Mouse (Mus musculus): Measurements from ENCODE around the gene Hp1bp3.

Hp1bp3 gene

DNA sequence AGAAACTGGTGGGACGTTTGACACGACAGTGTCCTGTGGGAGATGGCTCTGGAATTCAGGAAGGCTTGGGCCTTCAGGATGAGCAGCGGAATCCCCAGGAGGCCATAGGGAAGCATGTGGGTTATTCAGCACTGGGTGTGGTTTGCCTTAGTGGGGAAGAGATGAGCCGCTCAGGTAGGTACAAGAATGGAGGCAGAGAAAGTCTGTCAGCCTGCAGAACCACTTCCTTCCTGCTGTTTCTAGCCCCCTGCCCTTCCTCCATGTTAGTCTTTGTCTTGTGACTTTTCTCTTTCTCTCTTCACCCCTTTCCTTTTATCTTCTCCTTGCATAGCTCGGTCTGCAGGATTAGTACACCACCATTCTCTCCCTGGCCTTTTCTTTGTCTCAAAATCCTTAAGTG lies 6.3 kb downstream of the Hp1bp3 start:
- peak; percentile 29 for DNase-seq (ENCODE audit: low read depth, low spot score)

DNA sequence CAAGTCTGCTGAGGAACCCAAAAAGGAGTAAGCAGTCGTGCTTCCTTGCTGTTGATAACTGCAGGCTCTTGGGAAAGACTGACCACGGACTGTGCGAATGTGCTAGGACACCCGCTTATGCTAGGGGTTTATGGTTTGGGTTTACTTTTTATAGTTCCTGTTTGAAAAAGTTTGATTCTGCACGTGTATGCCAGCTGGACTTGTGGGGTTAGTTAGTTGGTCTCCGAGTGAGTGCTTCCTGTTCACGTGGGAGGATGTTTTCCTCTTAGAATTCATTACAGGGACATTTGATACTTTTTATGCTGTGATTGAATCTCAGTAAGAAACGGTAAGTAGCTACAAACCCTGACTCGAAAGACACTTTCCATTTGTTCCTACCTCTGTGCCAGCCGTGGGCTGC lies 7.5 kb downstream of the Hp1bp3 start:
- no peak for DNase-seq (ENCODE audit: low read depth, low spot score)

DNA sequence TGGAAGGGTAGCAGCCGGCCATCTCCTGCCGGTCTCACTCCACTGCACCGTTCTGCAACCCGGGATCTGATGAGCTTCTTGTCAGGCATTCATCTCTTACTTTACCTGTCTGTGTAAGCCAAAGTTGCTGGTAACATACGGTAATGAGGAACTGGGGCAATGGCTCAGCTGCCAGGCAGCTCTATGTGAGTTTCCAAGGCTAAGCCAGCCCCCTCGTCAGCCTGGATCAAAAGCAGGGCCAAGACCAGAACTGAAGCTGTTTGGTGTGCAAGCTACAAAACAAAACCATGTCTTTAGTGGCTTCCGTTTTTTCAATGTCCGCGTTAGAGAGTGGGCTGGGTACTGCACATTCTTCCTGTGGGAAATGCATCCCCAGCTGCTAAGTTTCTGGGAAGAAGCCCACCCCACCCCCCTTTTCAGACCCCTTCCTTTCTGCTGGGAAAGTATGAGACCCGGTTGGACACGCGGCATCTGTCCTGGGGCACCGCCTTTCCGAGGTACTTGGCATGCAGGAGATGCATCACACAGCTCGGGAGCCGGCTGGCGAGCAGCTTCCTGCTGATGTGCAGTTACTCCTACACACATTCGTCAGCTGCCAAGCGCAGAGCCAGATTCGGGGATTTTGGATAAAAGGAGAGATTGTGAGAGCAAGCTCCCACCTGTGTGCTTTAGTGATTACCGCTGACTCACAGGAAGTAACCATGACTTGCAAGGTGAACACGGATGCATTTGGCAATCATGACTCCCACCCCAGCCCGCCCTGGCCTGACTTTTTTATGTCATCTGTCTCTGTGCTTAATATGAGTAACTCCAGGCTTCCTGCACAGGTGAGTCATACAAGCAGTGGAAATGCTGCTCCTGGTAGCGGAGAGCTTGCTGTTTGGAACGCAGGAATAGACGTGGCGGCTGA lies 30.9 kb downstream of the Hp1bp3 start:
- DNase-seq (ENCODE audit: low read depth, low spot score) = peak; percentile 16

DNA sequence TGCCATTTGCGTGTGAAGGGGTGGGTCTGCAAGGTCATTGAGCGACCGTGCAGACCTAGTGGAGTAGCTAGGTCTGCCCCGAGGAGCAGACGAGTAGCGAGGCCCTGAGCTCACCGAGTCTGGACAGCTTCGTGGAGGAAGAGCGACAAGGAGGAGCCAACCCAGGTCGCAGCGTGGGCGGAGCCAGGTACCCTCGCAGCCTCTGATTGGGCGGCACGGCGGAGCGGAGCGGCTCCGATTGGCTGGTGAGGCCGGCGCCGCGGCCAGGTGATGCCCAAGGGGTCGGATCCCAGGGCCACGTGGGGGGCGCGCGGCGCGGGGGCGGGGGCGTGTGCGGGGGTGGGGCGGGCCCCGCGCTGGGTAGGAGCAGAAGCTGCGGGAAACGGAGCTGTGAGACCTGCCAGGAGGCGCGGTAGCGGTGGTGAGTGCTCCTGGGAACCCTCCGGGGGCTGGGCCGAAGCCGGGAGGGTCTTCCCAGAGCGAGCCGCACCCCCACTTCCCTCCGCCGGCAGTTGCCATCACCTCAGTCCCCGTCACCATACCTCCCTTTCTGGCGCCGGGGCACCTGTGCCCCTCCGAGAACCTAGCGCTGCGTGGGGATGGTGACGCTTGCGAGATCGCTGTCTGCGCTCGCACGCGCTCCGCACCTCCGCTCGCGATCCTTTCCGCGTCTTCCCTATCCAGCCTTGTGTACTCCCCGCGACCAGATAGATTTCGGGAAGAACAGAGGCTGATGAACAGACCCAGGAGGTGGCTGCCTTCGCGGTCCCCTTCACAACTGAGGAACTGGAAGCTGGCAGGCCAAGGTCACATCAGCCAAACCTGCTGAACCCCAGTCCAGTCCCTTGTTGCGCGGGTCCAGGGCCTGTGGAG lies 34.2 kb downstream of the Hp1bp3 start, which contains the start of the genes Sh2d5 and Kif17:
Gene Sh2d5, plus strand, starts transcription at position 316 of the 873 bp plus-strand sequence.
Gene Kif17, plus strand, starts transcription at position 348 of the 873 bp plus-strand sequence.
- DNase-seq (ENCODE audit: low read depth, low spot score) = peak; percentile 93

DNA sequence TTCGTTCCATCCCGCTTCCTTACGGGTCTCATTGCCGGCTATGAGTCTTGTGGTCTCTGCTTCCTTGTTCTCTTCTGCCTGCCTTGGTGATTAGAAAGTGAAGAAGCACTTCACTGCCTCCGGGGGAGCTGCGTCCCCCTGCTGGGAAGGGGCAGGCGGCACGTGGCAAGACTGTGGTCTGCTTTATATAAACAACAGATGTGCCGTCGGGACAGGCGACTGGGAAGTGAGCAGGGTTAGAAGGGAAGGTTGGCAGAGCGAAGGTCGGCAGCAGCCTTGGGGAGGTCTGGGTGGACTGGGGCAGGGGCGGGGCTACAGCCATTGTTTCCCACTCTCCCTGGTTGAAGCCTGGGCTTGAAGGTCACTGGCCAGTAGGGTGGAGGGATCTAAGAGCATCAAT lies 35.7 kb downstream of the Hp1bp3 start:
- peak; percentile 90 for DNase-seq (ENCODE audit: low read depth, low spot score)

DNA sequence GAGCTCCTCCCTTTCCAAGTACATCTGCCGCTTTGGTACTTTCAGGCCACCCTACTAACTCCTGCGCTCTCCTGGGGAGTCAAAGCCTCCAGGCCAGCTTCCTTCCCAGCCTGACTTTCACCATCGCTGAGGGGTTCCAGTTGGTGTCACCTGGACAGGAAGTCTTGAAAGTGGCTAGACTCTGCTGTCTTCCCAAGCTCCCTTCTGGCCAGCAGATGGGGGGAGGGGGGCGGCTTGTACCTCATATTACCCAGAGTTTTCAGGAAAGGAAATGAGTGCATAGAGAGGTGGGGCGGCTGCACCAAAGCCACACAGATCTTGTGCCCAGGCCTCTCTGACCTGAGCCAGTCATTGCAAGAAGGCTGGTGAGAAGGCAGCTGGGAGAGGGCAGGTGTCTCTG lies 36.1 kb downstream of the Hp1bp3 start:
- DNase-seq (ENCODE audit: low read depth, low spot score) = no peak

DNA sequence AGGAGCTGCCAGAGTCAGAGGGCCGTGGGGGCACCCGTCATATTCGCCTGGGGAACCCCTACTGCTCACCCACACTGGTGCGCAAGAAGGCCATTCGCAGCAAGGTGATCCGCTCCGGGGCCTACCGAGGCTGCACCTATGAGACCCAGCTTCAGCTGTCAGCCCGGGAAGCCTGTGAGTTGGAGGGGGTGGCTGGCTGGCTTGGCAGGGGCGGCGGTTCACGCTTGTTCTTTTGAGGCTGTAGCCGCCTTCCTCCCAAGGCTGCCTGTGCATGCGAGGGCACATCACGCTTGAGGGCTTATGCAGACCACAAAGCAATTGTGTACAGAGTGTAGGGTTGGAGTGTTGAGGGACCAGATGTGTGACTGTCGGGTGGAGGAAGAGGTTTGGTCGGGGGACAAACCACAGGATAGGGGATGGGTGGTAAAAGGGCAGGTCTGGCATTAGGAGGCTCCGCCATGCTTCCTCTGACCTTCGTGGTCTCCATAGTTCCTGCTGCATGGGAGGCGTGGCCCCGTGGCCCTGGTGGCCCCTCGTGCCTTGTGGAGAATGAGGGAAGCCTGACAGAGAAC lies 41.1 kb downstream of the Hp1bp3 start:
- no peak for DNase-seq (ENCODE audit: low read depth, low spot score)

DNA sequence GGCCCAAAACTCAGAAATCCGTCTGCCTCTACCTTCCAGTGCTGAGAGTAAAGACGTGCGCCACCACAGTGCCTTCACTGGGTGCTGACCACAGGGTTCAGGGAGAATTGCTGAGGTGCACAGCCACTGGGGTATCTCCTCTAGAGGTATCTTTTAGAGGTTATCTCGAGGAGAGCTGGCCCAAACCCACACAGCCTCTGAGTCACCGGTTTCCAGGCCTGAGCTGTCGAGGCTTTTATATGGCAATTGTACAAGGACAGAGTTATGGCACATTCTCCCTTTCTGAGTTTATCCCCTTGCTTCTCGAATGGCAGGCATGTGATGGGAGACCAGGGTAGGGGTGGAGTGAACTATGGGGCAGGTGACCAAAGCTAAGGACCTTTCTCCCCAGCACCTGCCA lies 42.6 kb downstream of the Hp1bp3 start:
- no peak for DNase-seq (ENCODE audit: low read depth, low spot score)

DNA sequence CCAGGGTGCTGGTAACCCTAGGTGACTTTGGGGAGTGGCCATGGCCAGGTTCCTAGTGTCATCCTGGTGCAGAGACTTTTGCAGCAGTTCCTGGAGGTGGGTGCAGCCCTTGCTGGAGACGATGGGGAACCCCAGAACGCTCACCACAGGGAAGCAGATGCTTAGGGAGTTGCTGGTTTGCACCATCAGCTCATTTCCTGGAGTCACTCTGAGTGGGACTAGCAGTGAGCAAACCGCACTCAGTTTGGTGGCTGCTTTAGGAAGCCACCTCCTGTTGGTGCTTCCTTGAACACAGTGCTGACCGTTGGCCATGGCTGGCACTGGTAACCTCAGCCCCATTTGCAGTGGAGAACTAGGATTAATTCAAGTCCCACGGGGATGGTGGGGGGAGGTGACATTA lies 43.4 kb downstream of the Hp1bp3 start:
- no peak for DNase-seq (ENCODE audit: low read depth, low spot score)

DNA sequence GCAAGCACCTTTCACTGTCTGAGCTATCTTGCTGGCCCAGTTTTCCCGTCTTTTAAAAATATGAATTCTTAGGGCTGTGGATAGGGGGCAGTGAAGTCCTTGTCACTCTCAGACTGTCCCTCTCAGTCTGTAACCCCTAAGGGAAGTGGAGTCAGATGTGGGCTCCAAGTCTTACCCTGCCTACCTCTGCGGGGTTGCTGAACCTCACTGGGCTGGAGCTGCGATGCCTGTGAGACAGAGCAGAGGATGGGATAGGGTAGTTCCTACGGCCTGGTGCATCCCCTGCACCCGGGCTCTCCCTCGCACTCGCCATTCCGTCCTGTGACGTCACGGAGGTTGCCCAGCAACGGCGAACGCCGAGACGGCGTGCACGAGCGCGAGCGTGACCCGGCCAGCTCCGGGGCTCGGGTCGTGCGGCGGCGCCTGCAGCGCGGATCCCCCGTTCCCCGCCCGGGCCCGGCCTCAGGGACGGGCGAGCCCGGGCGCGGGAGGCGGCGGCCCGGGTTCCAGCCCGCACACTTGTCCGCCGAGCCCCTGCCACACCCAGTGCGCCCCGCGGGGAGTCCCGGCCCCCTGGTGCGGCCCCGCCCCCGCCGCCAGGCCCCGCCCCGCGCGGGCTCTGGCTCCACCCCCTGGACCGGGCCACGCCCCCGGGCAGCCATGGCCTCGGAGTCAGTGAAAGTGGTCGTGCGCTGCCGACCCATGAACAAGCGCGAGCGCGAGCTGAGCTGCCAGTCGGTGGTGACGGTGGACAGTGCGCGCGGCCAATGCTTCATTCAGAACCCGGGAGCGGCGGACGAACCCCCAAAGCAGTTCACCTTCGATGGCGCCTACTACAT lies 46.0 kb downstream of the Hp1bp3 start:
- peak; percentile 92 for DNase-seq (ENCODE audit: low read depth, low spot score)

DNA sequence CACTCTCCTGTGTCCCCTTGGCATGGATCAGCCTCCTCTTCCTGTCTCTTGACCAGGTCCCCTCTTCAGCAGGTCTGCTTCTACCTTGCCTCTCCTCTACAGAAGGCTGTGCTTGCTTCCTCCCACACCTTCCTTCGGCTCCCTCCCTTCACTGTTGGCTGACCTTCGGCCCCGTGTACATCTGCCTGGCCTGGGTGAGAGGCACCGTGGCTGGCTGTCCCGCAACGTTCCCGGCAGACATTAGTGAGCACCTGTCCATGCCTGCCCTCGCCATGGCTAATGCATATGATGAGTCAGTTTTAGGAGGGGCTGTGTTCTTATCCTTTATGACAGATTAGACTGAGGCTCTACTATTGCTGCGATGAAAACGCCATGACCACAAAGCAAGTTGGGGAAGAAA lies 51.8 kb downstream of the Hp1bp3 start:
- DNase-seq (ENCODE audit: low read depth, low spot score) = no peak

DNA sequence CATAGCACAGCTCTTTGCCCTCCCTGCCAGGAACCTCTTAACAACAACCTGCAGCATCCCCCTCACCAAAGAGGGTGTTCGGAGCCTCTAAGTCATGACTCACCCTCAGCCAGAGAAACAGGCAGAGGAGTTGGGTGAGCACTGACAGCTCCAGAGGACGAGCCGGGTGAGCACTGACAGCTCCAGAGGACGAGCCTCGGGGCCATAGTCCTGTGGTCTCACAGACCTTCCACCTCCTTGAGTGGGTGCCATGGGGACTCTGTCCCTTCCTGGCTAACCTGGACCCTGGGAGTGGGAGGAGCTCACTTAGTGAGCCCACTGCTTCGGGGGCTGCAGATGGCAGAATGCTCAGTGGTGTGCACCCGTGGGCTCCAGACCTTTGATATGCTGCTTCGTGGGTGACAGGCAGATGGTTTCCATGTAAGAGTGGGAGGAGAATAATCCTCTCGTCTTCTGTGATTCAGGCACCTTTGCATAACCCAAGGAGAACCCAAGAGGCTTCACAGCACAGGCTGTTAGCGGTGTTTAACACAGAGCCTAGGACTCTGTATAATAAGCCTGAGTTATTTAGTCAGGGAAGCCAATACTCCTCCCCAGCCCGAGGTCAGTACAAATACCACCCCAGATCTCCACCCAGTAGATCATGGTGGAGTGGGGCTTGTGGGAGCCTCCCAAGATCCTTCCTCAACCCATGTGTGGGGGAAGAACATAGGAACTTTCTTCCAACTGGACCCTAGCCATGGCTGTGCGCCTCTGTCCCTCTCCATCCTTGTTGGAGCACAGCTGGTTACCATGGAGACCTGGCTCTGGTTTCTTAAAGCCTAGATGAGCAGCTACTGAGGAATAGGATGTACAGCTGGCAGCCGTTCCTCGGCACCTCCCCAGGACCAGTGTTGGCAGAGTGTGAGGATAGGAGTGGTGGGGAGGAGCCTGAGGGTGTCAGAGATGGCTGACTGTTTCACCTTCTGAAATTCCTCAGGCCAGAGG lies 56.2 kb downstream of the Hp1bp3 start:
- DNase-seq (ENCODE audit: low read depth, low spot score) = no peak

DNA sequence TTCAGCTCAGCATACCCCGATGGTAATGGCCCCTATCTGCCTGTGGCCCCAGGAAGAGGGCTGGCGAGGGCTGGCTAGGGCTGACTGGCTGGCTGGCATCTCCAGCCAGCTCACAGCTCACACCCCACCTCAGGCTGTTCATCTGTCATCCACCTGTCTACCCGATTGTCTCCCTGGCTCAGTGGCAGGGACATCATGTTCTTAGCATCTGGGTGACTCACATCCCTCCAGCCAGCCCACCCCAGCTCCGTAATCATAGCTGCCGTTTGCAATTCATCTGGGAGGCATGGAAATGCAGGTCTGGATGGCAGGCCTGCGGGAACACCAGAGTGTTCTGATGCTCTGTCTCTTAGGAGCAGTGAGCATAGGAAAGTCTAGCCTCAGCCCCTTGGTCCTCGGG lies 62.2 kb downstream of the Hp1bp3 start:
- DNase-seq (ENCODE audit: low read depth, low spot score) = no peak

DNA sequence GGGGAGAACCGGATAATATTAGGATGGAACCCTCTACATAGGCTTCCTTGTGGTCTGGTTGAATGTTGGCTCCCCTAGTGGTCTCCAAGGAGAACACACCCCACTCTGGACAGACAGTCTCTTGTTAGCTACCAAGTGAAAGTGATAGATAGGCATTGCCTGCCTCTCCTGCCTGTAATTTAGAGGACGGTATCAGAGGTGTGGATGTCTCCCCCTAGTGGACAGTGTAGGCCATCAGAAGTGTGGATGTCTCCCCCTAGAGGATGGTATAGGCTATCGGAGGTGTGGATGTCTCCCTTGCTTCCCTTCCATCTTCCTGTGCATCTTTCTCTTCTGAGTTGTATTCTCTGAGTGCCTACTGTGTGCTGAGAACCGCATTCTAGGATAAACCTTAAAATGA lies 66.7 kb downstream of the Hp1bp3 start:
- DNase-seq (ENCODE audit: low read depth, low spot score) = peak; percentile 94

DNA sequence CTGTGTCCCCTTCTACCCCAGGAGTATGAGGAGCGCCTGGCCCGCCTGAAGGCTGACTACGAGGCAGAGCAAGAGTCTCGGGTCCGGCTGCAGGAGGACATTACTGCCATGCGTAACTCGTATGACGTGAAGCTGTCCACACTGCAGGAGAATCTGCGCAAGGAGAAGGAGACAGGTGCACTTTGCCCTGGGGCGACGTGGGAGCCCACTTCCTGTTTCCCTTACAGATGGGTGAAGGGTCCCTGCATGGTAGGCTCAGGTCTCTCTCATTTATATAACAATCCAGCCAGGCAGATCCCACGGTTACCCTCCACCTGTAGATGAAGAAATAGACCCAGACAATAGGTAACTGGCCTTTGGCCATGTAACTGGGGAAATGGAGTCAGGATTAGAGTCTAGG lies 70.3 kb downstream of the Hp1bp3 start:
- DNase-seq (ENCODE audit: low read depth, low spot score) = no peak

DNA sequence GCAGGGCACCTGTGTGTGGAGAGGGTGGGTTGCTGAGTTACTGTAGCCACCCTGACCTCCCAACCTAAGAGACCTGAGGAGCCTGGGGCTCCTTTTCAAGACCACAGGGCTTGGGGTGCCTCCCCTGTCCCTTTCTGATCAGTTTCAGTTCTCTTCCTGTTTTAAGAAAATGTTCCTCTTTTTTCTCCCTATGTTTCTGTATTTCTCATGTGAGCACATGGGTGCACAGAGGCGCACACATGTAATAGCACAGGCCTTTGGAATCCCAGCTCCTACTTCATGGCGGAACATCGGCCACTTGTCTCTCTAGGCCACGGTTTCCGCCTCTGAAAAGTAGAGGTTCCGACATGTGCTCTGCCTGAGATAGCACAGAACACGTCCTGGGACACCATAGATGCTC lies 72.6 kb downstream of the Hp1bp3 start:
- no peak for DNase-seq (ENCODE audit: low read depth, low spot score)

DNA sequence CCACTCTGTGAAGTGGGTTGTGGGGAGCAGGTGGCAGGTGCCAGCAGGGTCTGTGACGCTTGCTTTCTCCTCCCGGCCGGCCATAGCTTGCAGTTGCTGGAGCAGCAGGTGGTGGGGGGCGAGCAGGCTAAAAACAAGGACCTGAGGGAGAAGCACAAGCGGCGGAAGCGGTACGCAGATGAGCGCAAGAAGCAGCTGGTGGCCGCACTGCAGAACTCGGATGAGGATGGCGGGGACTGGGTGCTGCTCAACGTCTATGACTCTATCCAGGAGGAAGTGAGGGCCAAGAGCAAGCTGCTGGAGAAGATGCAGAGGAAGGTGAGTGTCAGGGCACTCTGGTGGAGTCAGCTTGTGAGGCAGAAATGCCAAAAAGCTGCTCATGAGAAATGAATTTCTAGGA lies 75.9 kb downstream of the Hp1bp3 start:
- DNase-seq (ENCODE audit: low read depth, low spot score) = no peak

DNA sequence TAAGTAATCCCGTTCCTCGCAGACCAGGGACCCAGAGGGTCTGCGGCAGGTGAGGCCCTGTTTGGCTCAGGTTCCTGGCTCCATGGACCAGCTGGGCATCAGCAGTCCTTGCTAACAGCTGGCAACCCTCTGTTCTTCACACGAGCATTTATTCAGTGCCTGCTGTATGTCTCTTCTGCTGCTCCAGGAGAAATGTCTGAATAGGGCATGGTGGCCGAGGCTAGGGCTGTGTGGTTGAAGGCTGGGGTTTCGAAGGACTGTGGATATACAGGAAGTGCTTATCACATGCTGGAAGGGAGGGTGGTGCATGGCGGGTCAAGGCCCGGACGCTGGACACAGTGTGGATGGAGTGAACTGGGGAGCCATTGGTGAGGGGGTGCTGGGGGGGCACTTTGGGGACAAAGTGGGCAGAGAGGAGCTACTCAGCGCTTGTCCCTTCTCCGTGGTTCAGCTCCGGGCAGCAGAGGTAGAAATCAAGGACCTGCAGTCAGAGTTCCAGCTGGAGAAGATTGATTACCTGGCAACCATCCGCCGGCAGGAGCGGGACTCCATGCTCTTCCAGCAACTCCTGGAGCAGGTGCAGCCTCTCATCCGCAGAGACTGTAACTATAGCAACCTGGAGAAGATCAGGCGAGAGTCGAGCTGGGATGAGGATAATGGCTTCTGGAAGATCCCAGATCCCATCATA lies 77.3 kb downstream of the Hp1bp3 start:
- DNase-seq (ENCODE audit: low read depth, low spot score) = no peak

DNA sequence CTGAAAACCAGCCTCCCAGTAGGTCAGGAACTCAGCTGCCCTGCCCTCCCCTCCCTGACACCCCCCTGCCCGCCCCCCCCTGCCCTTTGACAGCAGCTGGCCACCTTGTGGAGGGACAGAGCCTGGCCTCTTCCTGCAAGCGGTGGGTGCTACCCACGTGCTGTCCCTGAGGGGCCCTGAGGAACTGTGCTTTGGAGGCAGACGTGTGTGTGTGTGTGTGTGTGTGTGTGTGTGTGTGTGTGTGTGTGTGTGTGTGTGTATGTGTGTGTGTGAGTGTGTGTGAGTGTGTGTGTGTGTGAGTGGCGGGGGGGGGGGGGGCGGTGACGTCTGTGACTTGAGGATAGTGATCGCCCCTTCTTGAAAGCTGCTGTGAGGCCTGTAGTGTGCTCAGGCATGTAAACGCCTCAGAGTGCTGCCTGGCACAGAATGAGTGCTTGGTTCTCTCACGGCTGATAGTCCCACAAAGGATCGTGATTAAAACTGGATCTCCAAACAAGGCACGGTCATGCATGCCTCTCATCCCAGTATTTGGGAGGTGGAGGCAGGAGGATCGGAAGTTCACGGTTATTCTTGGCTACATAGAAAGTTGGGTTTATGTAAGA lies 78.0 kb downstream of the Hp1bp3 start:
- DNase-seq (ENCODE audit: low read depth, low spot score) = no peak

All from ZHBTc4 (cell line).